Mouse (Mus musculus): ENCODE data around the gene Slc22a20. TPM values are rescaled to one million over a fixed set of nuclear protein-coding genes. Genes with fewer than 3 reads are reported as not detected.

The Slc22a20 gene
- total RNA-seq, 2 experiments from 2014 or later: not detected

DNA sequence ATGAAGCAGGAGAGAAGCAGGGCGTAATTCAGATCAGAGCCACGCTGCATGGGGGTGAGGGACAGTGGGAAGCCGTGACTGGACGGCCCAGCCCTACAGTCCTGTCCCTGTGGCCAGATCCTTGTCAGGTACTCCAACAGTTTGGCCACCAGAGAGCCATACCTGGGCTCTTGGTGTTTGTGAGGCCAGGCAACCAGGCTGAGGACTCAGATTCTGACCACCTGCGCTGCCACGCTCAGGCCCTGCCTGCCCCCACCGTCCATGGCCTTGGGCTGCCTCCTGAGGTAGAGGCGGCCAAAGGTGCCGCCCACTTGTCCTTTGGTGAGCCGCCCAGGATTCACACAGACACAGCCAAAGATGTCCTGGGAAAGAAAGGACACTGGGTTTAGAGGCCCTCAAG, 45.3 kb downstream of the Slc22a20 start:
- DNase-seq: peak; percentile 80
- intact Hi-C loops (cut with DNase I): loop anchor here (2.0 kb wide), 1 partner anchor 16 kb away; the partner anchor contains the start of gene Cdc42ep2
- TF ChIP-seq CTCF (IDR thresholded peaks at IDR 0.05): no peak
- Histone ChIP-seq H3K4me3 (peak overlapping the region; percentile 37; the same call in 1 of the 2 replicates), H3K27ac (peak overlapping the region; percentile 91)

DNA sequence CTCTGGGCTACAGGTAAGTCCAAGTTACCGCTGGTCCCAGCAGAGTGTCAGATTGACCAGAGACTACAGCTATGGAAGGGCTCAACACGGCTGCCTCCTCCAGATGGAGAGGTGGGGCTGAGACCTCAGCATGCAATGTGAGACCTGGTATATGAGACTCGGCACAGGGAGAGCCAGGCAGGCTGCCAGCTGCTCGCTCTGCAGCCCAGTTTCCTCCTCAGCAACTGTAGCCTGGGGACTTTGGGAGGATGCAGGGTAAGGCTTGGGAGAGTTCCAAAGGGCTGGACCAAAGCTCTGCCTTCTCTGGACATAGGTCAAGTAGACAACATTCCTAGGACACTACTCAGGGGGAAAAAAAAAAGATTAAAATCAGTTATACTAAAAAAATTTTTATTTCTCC, 45.8 kb downstream of the Slc22a20 start:
- Histone ChIP-seq H3K4me3 (peak overlapping the region; percentile 37; the same call in 1 of the 2 replicates), H3K27ac (peak overlapping the region; percentile 91)
- TF ChIP-seq CTCF (IDR thresholded peaks at IDR 0.05): no peak
- intact Hi-C loops (cut with DNase I): loop anchor here (2.0 kb wide), 1 partner anchor 15 kb away; the partner anchor contains the start of gene Cdc42ep2
- DNase-seq: peak; percentile 95

- no peak for DNase-seq
- peak overlapping the region; percentile 91 for H3K27ac ChIP-seq
- H3K4me3 ChIP-seq: 0 out of 2 replicates have a peak overlapping the region, but pooled peaks have one; percentile 2
- TF ChIP-seq CTCF (IDR thresholded peaks at IDR 0.05): no peak
- intact Hi-C loops (cut with DNase I): loop anchor here (2.0 kb wide), 1 partner anchor 15 kb away; the partner anchor contains the start of gene Cdc42ep2
Measured at GRCm38 (mm10) chr19:5939715-5940114, 46.2 kb downstream of the Slc22a20 start.

DNA sequence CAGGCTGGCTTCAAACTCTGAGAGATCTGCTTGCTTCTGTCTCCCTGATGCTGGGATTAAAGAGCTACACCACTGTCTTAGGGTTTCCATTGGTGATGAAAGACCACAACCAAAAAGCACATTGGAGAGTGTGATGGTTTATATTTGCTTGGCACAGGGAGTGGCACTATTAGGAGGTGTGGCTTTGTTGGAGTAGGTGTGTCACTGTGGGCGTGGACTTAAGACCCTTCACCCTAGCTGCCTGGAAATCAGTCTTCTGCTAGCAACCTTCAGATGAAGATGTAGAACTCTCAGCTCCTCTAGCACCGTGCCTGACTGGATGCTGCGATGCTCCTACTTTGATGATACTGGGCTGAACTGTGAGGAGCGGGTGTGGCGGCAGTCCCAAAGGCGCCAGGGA, 47.4 kb downstream of the Slc22a20 start:
- intact Hi-C loops (cut with DNase I): no loop called here
- Histone ChIP-seq H3K27ac (peak overlapping the region; percentile 64), H3K4me3 (no peak overlapping the region)
- no peak for DNase-seq
- TF ChIP-seq CTCF (IDR thresholded peaks at IDR 0.05): no peak

GRCm38 (mm10) chr19:5937836-5938406, 48.0 kb downstream of the Slc22a20 start:
- Histone ChIP-seq H3K27ac (peak overlapping the region; percentile 64), H3K4me3 (peak overlapping the region; percentile 15; the same call in 1 of the 2 replicates)
- DNase-seq: no peak
- intact Hi-C loops (cut with DNase I): no loop called here
- TF ChIP-seq CTCF (IDR thresholded peaks at IDR 0.05): no peak

- DNase-seq: no peak
- TF ChIP-seq CTCF (IDR thresholded peaks at IDR 0.05): no peak
- intact Hi-C loops (cut with DNase I): no loop called here
- H3K4me3 ChIP-seq: peak overlapping the region; percentile 15; the same call in 1 of the 2 replicates
- H3K27ac ChIP-seq: peak overlapping the region; percentile 64
Measured at GRCm38 (mm10) chr19:5937095-5937835, 48.7 kb downstream of the Slc22a20 start.

DNA sequence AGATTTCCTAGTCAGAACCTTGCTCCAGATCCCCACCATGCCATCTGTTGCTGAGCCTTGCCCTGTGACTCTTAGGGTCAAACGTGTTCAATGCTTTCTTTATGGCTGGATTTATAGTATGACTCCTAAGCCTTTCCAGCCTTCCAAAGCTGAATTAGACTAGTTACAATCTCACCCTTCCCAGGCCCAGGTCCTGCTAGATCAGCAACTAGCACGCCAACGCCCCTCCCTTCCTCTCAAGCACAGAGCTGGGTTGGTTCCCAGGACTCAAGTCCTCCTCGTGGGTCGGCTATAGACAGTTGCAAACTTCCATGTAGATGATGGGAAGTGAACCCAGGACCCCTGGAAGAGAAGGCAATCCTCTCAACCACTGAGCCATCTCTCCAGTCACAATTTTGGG, 50.3 kb downstream of the Slc22a20 start:
- DNase-seq: peak; percentile 64
- intact Hi-C loops (cut with DNase I): no loop called here
- no peak for TF ChIP-seq CTCF (IDR thresholded peaks at IDR 0.05)
- Histone ChIP-seq H3K27ac (peak overlapping the region; percentile 65), H3K4me3 (no peak overlapping the region)

DNA sequence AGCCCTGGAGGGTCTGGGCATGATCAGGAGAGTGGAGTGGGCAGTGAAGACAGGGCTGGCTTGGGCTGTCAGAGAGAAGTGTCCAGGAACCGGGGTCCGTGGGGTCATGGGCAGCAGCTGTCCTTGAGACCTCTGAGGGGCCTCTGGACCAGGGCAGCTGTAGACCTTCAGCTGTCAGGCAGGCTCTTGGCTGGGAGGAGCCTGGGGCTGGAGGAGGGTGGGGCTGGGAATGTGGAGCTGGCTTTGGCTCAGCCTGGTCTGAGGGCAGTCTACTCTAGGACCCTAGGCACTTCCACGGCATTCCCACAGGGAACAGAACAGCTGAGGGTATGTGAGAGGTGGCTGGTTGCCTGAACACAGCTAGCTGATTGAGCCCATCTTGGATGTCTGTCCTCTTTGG, 50.7 kb downstream of the Slc22a20 start:
- no peak for TF ChIP-seq CTCF (IDR thresholded peaks at IDR 0.05)
- DNase-seq: peak; percentile 73
- intact Hi-C loops (cut with DNase I): no loop called here
- Histone ChIP-seq H3K27ac (peak overlapping the region; percentile 65), H3K4me3 (no peak overlapping the region)

DNA sequence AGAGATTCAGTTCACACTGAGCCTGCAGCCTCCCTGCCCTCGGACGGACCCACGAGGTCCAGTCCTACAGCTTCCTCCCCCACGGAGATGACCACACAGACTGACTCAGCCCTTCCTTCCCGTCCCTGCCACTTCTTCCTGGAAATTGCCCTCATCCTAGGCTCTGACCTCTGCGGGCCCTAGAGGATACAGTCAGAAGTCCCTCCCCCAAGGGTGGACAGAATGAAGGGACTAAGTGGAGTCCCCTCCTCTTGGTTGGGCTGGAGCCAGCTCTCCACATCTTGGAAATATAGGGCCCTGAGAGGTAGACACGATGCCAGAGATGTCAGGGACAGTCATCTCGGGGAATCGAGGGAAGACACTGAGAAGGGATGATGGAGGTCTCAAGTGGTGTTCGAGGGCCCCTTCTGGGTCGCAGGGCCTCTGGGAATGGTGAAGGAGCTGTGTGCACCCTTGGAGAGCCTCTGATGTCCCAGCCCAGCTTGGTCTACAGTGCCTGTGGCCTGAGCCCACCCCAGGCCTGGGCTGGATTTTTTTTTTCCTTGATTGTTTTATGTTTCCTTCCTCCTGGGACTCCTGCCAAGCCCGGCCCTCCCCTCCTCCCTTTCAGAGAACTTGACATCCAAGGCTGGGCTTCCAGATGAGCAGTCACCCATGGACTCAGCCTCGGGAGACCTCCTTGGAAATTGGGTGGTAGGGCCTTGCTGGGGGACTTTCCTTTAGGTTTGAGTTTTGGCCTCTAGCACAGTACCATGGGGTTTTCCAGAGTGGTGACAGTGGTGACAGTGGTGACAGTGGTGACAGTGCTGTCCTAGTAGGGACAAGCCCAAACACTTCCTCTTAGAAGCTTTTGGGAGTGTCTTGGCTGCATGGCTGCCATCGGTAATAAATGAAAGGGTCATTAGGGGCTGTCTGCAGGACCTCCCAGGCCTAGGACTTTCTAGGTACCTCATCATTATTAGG, 56.0 kb downstream of the Slc22a20 start:
- intact Hi-C loops (cut with DNase I): no loop called here
- DNase-seq: peak; percentile 69
- no peak for TF ChIP-seq CTCF (IDR thresholded peaks at IDR 0.05)
- peak overlapping the region; percentile 18; the same call in 1 of the 2 replicates for H3K4me3 ChIP-seq
- H3K27ac ChIP-seq: peak overlapping the region; percentile 80

GRCm38 (mm10) chr19:5928546-5928945, 57.4 kb downstream of the Slc22a20 start:
- DNase-seq: no peak
- no peak overlapping the region for H3K4me3 ChIP-seq
- TF ChIP-seq CTCF (IDR thresholded peaks at IDR 0.05): no peak
- intact Hi-C loops (cut with DNase I): no loop called here
- H3K27ac ChIP-seq: no peak overlapping the region

DNA sequence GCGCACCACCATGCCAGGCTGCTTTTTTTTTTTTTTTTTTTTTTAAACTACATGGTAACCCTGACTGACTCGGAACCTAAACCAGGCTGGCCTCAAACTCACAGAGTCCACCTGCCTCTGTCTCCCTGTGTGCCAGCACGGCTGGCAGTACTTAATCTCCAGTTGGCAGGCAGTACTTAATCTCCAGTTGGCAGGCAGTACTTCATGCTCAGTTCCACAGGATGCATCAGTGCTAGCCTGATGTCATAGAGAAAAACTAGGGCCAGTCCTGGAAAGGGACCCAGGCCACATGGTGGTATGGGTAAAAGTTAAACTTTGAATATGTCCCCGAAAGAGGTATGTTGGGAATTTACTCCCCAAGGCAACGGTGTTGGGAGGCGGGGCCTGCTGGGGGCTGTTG, 57.8 kb downstream of the Slc22a20 start:
- Histone ChIP-seq H3K27ac (no peak overlapping the region), H3K4me3 (no peak overlapping the region)
- intact Hi-C loops (cut with DNase I): no loop called here
- peak; percentile 61 for DNase-seq
- no peak for TF ChIP-seq CTCF (IDR thresholded peaks at IDR 0.05)

DNA sequence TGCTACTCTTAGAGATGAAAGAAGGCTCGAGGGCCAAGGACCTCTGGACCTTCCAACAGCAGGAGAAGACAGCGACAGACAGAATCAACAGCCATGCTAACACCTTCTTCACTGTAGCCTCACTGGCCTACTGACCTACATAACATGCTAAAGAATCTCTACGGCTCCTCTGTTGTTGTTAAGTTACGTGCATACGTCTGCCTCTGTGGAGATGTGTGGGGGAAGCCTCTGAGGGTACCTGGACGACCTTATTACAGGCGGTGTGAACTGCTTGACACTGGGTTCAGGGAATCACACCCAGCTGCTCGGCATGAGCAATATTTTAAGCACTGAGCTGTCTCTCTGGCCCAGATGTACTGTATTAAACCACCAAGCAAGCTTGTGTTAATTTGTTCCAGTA, 58.4 kb downstream of the Slc22a20 start:
- Histone ChIP-seq H3K4me3 (no peak overlapping the region), H3K27ac (0 out of 2 replicates have a peak overlapping the region, but pooled peaks have one; percentile 1)
- intact Hi-C loops (cut with DNase I): no loop called here
- no peak for TF ChIP-seq CTCF (IDR thresholded peaks at IDR 0.05)
- DNase-seq: no peak
